Mouse (Mus musculus) limb, embryonic 10.5 days (tissue): Measurements from ENCODE around the gene Car6. TPM values are rescaled to one million over a fixed set of nuclear protein-coding genes. Genes with fewer than 3 reads are reported as not detected.

Source experiments
- DNase-seq: peaks from one replicate; pipeline ENCODE4 v3.0.0-alpha.2; 2017; ENCODE audit warnings: low spot score
- H3K27ac ChIP-seq: fragments of 300-500 bp; sonication (generic); 2 replicates; pipeline ENCODE4 v1.5.1; 2016; ENCODE audit warnings: mild to moderate bottlenecking
- H3K27me3 ChIP-seq: fragments of 300-500 bp; sonication (generic); 2 replicates; pipeline ENCODE4 v1.6.1; 2016; ENCODE audit warnings: low read depth, mild to moderate bottlenecking; ENCODE audit not compliant: poor library complexity, severe bottlenecking
- H3K36me3 ChIP-seq: fragments of 300-500 bp; sonication (generic); 2 replicates; pipeline ENCODE4 v1.6.1; 2016; ENCODE audit warnings: mild to moderate bottlenecking, moderate library complexity
- H3K4me1 ChIP-seq: fragments of 300-500 bp; sonication (generic); 2 replicates; pipeline ENCODE4 v1.6.1; 2016
- H3K4me3 ChIP-seq: fragments of 300-500 bp; sonication (generic); 2 replicates; pipeline ENCODE4 v1.5.1; 2016; ENCODE audit warnings: mild to moderate bottlenecking, moderate library complexity
- H3K9me3 ChIP-seq: fragments of 300-500 bp; sonication (generic); replicated peaks from 2 replicates; pipeline ENCODE4 v1.6.1; 2016; ENCODE audit warnings: mild to moderate bottlenecking
- WGBS: fragments of 180-500 bp; shearing (Covaris S2); methylation state at CpG from one replicate; pipeline ENCODE4 v1.1.7; 2016; 5-methylcytosine and 5-hydroxymethylcytosine counted together
- polyA plus RNA-seq: library from polyadenylated mRNA; unstranded; fragments of >200 nt; fragmentation: Nextera tagmentation; extraction: Ambion mirVana; gene quantifications from 2 replicates; pipeline ENCODE4 v1.2.1, GENCODE M21; 2016

Car6 gene
- polyA plus RNA-seq, 1 experiment from 2014 or later = not detected

- no peaks in the 10 kb centered on the region for H3K9me3 ChIP-seq
- 89% methylated on average over 4 of the region's 4 CpGs for WGBS
Observed at GRCm38 (mm10) chr4:150223830-150224229, 22.7 kb upstream of the Car6 start.

DNA sequence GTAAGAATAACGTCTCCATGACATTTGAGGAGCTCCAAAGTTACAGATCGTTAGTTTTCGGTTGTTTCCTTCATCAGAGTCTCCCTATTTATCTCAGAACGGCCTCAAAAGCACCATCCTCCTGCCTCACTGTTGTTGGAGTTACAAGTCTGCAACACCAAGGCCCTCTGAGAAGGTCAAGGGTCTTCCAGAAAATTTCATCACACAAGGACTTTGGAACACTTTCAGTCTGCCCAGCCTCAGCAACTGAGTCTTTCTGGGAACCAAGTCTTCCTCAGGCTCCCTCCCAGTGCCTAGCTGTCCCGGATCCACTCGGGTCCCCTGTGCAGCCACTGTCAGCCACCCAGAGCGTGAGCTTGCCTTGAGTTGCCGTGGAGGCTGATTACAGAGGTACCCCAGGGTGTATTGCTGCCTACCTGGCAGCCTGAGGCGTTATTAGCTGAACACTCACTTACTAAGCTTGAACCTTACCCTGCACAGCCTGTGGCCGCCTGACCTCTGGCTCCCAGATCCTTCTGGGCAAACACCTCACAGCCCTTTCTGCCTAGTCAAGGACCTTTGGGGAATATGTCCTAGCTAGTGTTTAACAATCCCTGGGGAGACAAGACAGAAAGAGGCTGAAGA is 20.0 kb upstream of the Car6 start:
- H3K27me3 ChIP-seq = no peaks in the 10 kb centered on the region
- H3K4me3 ChIP-seq = peak overlapping the region; percentile 39
- peak overlapping the region; percentile 69 for H3K27ac ChIP-seq
- peaks cover 20% of the 10 kb centered on the region for H3K4me1 ChIP-seq
- 45% methylated on average over 10 of the region's 10 CpGs for WGBS
- H3K36me3 ChIP-seq = no peaks in the 10 kb centered on the region
- H3K9me3 ChIP-seq = no peaks in the 10 kb centered on the region
- no peak for DNase-seq

More at GRCm38 (mm10) chr4:150223830-150224229, 22.7 kb upstream of the Car6 start:
- DNase-seq = no peak
- no peak overlapping the region for H3K4me3 ChIP-seq
- H3K27me3 ChIP-seq = no peaks in the 10 kb centered on the region
- H3K36me3 ChIP-seq = no peaks in the 10 kb centered on the region
- H3K27ac ChIP-seq = no peak overlapping the region
- H3K4me1 ChIP-seq = peaks cover 31% of the 10 kb centered on the region

DNA sequence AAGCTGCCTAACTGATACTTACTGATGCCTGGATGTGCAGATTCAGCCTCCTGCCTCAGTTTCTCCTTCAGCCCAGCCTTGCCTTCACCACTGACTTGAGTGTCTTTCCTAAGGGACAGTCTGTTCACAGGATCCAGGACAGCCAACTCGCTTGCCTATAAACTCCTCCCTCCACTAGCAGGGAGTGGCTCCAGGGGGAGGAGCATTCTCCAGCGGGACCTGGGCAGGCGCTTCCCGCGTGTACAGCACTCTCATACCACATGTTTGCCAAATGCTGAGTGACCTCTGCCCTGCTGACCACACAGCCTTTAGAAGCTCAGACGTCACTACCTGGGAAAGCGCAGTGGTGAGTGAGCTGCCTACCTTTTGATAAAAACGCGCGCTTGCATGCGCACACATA is 19.5 kb upstream of the Car6 start:
- peaks cover 20% of the 10 kb centered on the region for H3K4me1 ChIP-seq
- no peaks in the 10 kb centered on the region for H3K9me3 ChIP-seq
- WGBS = 13% methylated on average over 11 of the region's 11 CpGs
- H3K36me3 ChIP-seq = no peaks in the 10 kb centered on the region
- H3K4me3 ChIP-seq = peak overlapping the region; percentile 39
- DNase-seq = peak; percentile 57
- H3K27ac ChIP-seq = peak overlapping the region; percentile 69
- no peaks in the 10 kb centered on the region for H3K27me3 ChIP-seq

DNA sequence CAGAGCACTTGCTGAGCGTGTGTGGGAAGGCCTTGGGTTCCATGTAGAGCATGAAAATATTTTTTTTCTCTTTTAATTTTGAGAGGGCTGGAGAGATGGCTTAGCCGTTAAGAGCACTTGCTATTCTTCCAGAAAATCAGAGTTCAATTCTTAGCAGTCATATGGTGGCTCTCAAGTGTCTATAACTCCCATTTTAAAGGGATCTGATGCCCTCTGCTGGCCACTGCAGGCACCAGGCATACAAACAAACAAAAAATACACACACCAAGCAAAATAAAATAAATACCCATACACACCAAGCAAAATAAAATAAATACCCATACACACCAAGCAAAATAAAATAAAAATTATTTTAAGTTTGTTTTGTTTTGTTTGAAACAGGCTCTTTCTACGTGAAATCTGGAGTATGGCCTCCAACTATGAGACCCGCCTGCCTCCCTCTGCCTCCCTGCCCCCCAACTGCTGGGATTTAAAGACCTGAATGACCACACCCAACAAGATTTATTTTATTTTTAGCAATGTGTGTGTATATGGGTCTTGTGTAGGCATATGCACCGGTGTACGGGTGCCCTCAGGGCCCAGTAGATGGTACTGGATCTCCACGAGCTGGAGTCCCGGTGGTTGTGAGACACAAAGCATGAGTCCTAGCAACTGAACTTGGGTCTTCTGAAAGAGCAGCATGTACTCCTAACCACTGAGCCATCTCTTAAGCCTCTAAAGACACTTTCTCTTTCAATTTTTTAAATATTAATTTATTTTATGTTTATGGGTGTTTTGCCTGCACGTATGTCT is 18.6 kb upstream of the Car6 start:
- Histone ChIP-seq H3K36me3 (no peaks in the 10 kb centered on the region), H3K27ac (no peak overlapping the region), H3K4me3 (no peak overlapping the region), H3K4me1 (peaks cover 16% of the 10 kb centered on the region), H3K9me3 (no peaks in the 10 kb centered on the region), H3K27me3 (no peaks in the 10 kb centered on the region)
- DNase-seq = peak; percentile 70
- WGBS = 80% methylated on average over 9 of the region's 9 CpGs

DNA sequence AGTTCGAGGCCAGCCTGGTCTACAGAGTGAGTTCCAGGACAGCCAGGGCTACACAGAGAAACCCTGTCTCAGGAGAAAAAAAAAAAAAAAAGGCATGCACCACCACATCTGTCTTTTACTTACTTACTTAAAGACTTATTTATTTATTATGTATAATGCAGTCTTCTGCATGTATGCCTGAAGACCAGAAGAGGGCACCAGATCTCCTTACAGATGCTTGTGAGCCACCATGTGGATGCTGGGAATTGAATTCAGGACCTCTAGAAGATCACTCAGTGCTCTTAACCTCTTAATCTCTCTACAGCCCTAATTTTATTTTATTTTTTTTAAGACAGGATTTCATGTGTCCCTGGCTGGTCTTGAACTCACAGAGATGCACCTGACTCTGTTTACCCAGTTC is 16.8 kb upstream of the Car6 start:
- DNase-seq = no peak
- Histone ChIP-seq H3K27me3 (no peaks in the 10 kb centered on the region), H3K36me3 (no peaks in the 10 kb centered on the region), H3K4me3 (no peak overlapping the region), H3K4me1 (peaks cover 21% of the 10 kb centered on the region), H3K9me3 (no peaks in the 10 kb centered on the region), H3K27ac (no peak overlapping the region)
- 93% methylated on average over 1 of the region's 1 CpGs for WGBS

GRCm38 (mm10) chr4:150217042-150217554 is 16.0 kb upstream of the Car6 start:
- H3K4me1 ChIP-seq = peaks cover 28% of the 10 kb centered on the region
- no peak overlapping the region for H3K4me3 ChIP-seq
- no peaks in the 10 kb centered on the region for H3K27me3 ChIP-seq
- H3K9me3 ChIP-seq = no peaks in the 10 kb centered on the region
- no peaks in the 10 kb centered on the region for H3K36me3 ChIP-seq
- WGBS = 73% methylated on average over 5 of the region's 5 CpGs
- no peak overlapping the region for H3K27ac ChIP-seq
- no peak for DNase-seq

GRCm38 (mm10) chr4:150216423-150216822 is 15.3 kb upstream of the Car6 start:
- H3K27me3 ChIP-seq = no peaks in the 10 kb centered on the region
- no peak overlapping the region for H3K4me3 ChIP-seq
- H3K9me3 ChIP-seq = no peaks in the 10 kb centered on the region
- H3K27ac ChIP-seq = no peak overlapping the region
- peaks cover 27% of the 10 kb centered on the region for H3K4me1 ChIP-seq
- DNase-seq = no peak
- no peaks in the 10 kb centered on the region for H3K36me3 ChIP-seq
- WGBS = 85% methylated on average over 6 of the region's 6 CpGs

DNA sequence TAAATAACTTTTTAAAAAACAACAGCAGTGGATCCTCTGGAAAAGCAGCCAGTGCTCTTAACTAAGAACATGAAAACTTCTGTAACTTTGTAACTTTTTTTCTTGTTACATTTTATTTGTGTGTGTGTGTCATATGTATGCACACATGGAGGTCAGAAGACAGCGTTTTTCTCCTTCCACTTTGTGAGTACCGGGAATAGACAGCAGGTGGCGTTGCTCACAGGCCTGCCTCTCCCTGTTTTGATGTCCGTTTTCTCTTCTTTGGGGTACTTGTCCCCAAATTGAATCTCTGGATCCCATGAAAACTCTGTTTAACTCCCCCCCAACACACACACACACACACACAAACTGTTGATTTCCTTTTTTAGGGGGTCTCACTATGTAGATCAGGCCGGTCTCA is 12.8 kb upstream of the Car6 start:
- 41% methylated on average over 5 of the region's 5 CpGs for WGBS
- DNase-seq = no peak
- H3K4me1 ChIP-seq = peaks cover 15% of the 10 kb centered on the region
- H3K27me3 ChIP-seq = no peaks in the 10 kb centered on the region
- H3K4me3 ChIP-seq = no peak overlapping the region
- H3K27ac ChIP-seq = no peak overlapping the region
- H3K9me3 ChIP-seq = no peaks in the 10 kb centered on the region
- H3K36me3 ChIP-seq = no peaks in the 10 kb centered on the region

DNA sequence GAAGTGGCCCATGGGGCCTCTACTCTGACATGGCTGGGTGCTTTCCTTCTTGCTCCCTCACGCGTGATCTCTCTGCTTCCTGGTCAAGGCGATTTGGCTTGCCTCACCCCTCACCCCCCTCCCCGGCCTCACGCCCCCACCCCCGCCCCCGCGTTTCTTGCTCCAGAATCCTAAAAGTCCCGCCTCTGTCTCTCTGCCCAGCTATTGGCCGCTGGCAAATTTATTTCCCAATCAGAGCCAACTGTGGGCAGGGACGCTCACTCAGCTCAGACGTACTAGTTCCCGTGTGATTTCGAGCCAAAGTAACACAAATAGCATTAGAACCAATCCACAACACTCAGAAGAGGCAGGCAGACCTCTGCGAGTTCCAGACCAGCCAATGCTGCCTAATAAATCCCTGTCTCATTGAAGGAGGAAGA is 11.4 kb upstream of the Car6 start:
- peak overlapping the region; percentile 83 for H3K27ac ChIP-seq
- under 1% methylated on average over 15 of the region's 15 CpGs for WGBS

GRCm38 (mm10) chr4:150211930-150212552 is 10.9 kb upstream of the Car6 start:
- H3K9me3 ChIP-seq = no peaks in the 10 kb centered on the region
- 59% methylated on average over 10 of the region's 10 CpGs for WGBS
- no peaks in the 10 kb centered on the region for H3K36me3 ChIP-seq
- peak overlapping the region; percentile 45 for H3K4me3 ChIP-seq
- no peaks in the 10 kb centered on the region for H3K27me3 ChIP-seq
- DNase-seq = no peak
- peaks cover 23% of the 10 kb centered on the region for H3K4me1 ChIP-seq
- H3K27ac ChIP-seq = peak overlapping the region; percentile 83

More for the DNA sequence above, 11.4 kb upstream of the Car6 start:
- H3K9me3 ChIP-seq = no peaks in the 10 kb centered on the region
- peak; percentile 80 for DNase-seq
- peak overlapping the region; percentile 45 for H3K4me3 ChIP-seq
- peaks cover 20% of the 10 kb centered on the region for H3K4me1 ChIP-seq
- no peaks in the 10 kb centered on the region for H3K27me3 ChIP-seq
- H3K36me3 ChIP-seq = no peaks in the 10 kb centered on the region

- Histone ChIP-seq H3K4me3 (no peak overlapping the region), H3K36me3 (no peaks in the 10 kb centered on the region), H3K27ac (no peak overlapping the region), H3K27me3 (no peaks in the 10 kb centered on the region), H3K4me1 (peaks cover 23% of the 10 kb centered on the region), H3K9me3 (no peaks in the 10 kb centered on the region)
- WGBS = 86% methylated on average over 8 of the region's 8 CpGs
- no peak for DNase-seq
Observed at GRCm38 (mm10) chr4:150210306-150210705, 9.2 kb upstream of the Car6 start.

DNA sequence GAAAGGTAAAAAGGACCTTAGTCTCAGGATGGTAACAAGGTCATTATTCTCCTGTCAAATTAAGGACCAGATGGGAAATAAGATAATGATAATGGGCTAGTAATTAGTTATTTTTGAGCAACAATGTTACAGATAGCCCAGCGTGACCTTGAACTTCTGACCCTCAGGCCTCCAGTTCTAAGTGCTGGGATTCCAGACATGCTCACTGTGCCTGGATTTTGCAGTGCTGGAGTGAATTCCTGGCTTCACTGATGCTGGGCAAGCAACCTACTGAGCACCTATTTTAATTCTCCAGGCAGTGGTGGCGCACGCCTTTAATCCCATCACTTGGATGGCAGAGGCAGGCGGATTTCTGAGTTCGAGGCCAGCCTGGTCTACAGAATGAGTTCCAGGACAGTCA is 8.6 kb upstream of the Car6 start:
- Histone ChIP-seq H3K27me3 (no peaks in the 10 kb centered on the region), H3K27ac (no peak overlapping the region), H3K9me3 (no peaks in the 10 kb centered on the region), H3K4me1 (peaks cover 23% of the 10 kb centered on the region), H3K4me3 (no peak overlapping the region), H3K36me3 (no peaks in the 10 kb centered on the region)
- WGBS = 93% methylated on average over 5 of the region's 5 CpGs
- DNase-seq = no peak

GRCm38 (mm10) chr4:150204877-150205276 is 3.7 kb upstream of the Car6 start:
- 91% methylated on average over 3 of the region's 3 CpGs for WGBS
- Histone ChIP-seq H3K4me1 (peaks cover 17% of the 10 kb centered on the region), H3K9me3 (no peaks in the 10 kb centered on the region), H3K27ac (no peak overlapping the region), H3K27me3 (no peaks in the 10 kb centered on the region), H3K36me3 (no peaks in the 10 kb centered on the region), H3K4me3 (no peak overlapping the region)
- DNase-seq = no peak
